23 mouse cellular contexts compared by ENCODE assay signal in genomic region chr9:67849846-67850245, GRCm38 (mm10). TPM values are rescaled to one million over a fixed set of nuclear protein-coding genes. Genes with fewer than 3 reads are reported as not detected.
DNase-seq lines count a peak whose midpoint lies in the region; ATAC-seq and TF ChIP-seq lines count a peak whose summit lies in the region.
"Had no signal": no experiment of that assay in that cellular context is flagged by ENCODE, and none has a peak within 500 bp of the region (broad histone marks: within the 10 kb centered on the region; RNA-seq: fewer than 3 reads in every experiment).

No protein-coding gene starts in this region.

- no peaks in the 10 kb centered on the region for H3K27me3 ChIP-seq in intestine, embryonic 16.5 days (replicated peaks; ENCODE audit: control insufficient read depth, insufficient read depth, low read length)
- no peaks in the 10 kb centered on the region for H3K27me3 ChIP-seq in liver, embryonic 15.5 days
- H3K27me3 ChIP-seq in stomach, postnatal 0 days (ENCODE audit: control insufficient read depth, insufficient read depth, low read length): no peaks in the 10 kb centered on the region
- no peaks in the 10 kb centered on the region for H3K27me3 ChIP-seq in hindbrain, embryonic 16.5 days (replicated peaks; ENCODE audit: control insufficient read depth, insufficient read depth, low read length)
- H3K27me3 ChIP-seq: embryonic facial prominence, embryonic 12.5 days; forebrain, embryonic 12.5 days; heart, embryonic 13.5 days had no signal

- 67% methylated on average over 3 of the region's 3 CpGs for WGBS in intestine, embryonic 16.5 days
- 84% methylated on average over 3 of the region's 3 CpGs for WGBS in liver, embryonic 15.5 days (ENCODE audit: insufficient replicate concordance)
- 47% methylated on average over 3 of the region's 3 CpGs for WGBS in stomach, postnatal 0 days
- WGBS in hindbrain, embryonic 16.5 days: 95% methylated on average over 3 of the region's 3 CpGs

- peak; percentile 97 for ATAC-seq in intestine, embryonic 16.5 days
- no peak for ATAC-seq in liver, embryonic 15.5 days (ENCODE audit: insufficient read depth)
- peak; percentile 96 for ATAC-seq in stomach, postnatal 0 days (ENCODE audit: low FRiP score, low TSS enrichment)
- no peak for ATAC-seq in hindbrain, embryonic 16.5 days
- ATAC-seq: forebrain, postnatal 0 days had no signal

- DNase-seq in urinary bladder, postnatal 14 days (ENCODE audit: low spot score): peak; percentile 12
- DNase-seq in urinary bladder, postnatal 10 days (ENCODE audit: low spot score): no peak
- peak; percentile 82 for DNase-seq in stomach, postnatal 0 days (ENCODE audit: low spot score)
- no peak for DNase-seq in left cerebral cortex, postnatal 14 days (ENCODE audit: low spot score in 2 of 2)
- DNase-seq in layer of hippocampus, adult 2 months (ENCODE audit: low spot score in 2 of 2): no peak
- DNase-seq: adrenal gland, adult 8-10 months; adrenal gland, postnatal 36 days; cerebellum, adult 2 months; cerebellum, postnatal 10 days; forebrain, postnatal 0 days; gastrocnemius, adult 2 months; gastrocnemius, postnatal 36 days; heart, adult 11 months; heart, postnatal 36 days had no signal

- no peak overlapping the region for H3K4me3 ChIP-seq in intestine, embryonic 16.5 days (ENCODE audit: low read length)
- no peak overlapping the region for H3K4me3 ChIP-seq in liver, embryonic 15.5 days (replicated peaks)
- no peak overlapping the region for H3K4me3 ChIP-seq in stomach, postnatal 0 days (ENCODE audit: low read depth, low read length)
- H3K4me3 ChIP-seq in hindbrain, embryonic 16.5 days (ENCODE audit: low read length): no peak overlapping the region
- no peak overlapping the region for H3K4me3 ChIP-seq in layer of hippocampus, adult 2 months
- H3K4me3 ChIP-seq: embryonic facial prominence, embryonic 12.5 days; forebrain, embryonic 12.5 days; gastrocnemius, adult 2 months; heart, embryonic 13.5 days had no signal

- H3K4me1 ChIP-seq in intestine, embryonic 16.5 days (ENCODE audit: control insufficient read depth, insufficient read depth, low read length): peaks cover 3% of the 10 kb centered on the region
- H3K4me1 ChIP-seq in liver, embryonic 15.5 days (replicated peaks): peaks cover 44% of the 10 kb centered on the region
- H3K4me1 ChIP-seq in stomach, postnatal 0 days (replicated peaks; ENCODE audit: control insufficient read depth, insufficient read depth): no peaks in the 10 kb centered on the region
- H3K4me1 ChIP-seq in hindbrain, embryonic 16.5 days (ENCODE audit: control insufficient read depth, insufficient read depth, low read depth, low read length): no peaks in the 10 kb centered on the region
- H3K4me1 ChIP-seq: embryonic facial prominence, embryonic 12.5 days; forebrain, embryonic 12.5 days had no signal

- H3K9ac ChIP-seq in intestine, embryonic 16.5 days (ENCODE audit: low read depth, low read length): no peak overlapping the region
- H3K9ac ChIP-seq in liver, embryonic 15.5 days: no peak overlapping the region
- H3K9ac ChIP-seq in stomach, postnatal 0 days (ENCODE audit: low read length): no peak overlapping the region
- H3K9ac ChIP-seq in hindbrain, embryonic 16.5 days (ENCODE audit: low read depth, low read length): no peak overlapping the region
- H3K9ac ChIP-seq: embryonic facial prominence, embryonic 12.5 days; forebrain, embryonic 12.5 days; forebrain, postnatal 0 days; heart, embryonic 13.5 days had no signal

- TF ChIP-seq EP300 in stomach, postnatal 0 days (optimal IDR thresholded peaks at IDR 0.05): no peak

- no peak for TF ChIP-seq CTCF in stomach, postnatal 0 days (IDR thresholded peaks at IDR 0.05; ENCODE audit: low read depth)
- TF ChIP-seq CTCF in layer of hippocampus, adult 2 months (conservative IDR thresholded peaks at IDR 0.05): no peak

- intact Hi-C loops in left cerebral cortex, postnatal 14 days (cut with DNase I): no loop called here

- H3K27ac ChIP-seq in intestine, embryonic 16.5 days (ENCODE audit: low read length): no peak overlapping the region
- 0 out of 2 replicates have a peak overlapping the region, but pooled peaks have one; percentile 25 for H3K27ac ChIP-seq in liver, embryonic 15.5 days (replicated peaks)
- H3K27ac ChIP-seq in stomach, postnatal 0 days (replicated peaks): peak overlapping the region; percentile 77
- no peak overlapping the region for H3K27ac ChIP-seq in hindbrain, embryonic 16.5 days (ENCODE audit: low read depth, low read length)
- no peak overlapping the region for H3K27ac ChIP-seq in layer of hippocampus, adult 2 months
- H3K27ac ChIP-seq: embryonic facial prominence, embryonic 12.5 days; forebrain, embryonic 12.5 days; gastrocnemius, adult 2 months; heart, embryonic 13.5 days had no signal

- no peaks in the 10 kb centered on the region for H3K36me3 ChIP-seq in intestine, embryonic 16.5 days (ENCODE audit: control insufficient read depth, insufficient read depth, low read length)
- H3K36me3 ChIP-seq in liver, embryonic 15.5 days (replicated peaks): peaks cover 8% of the 10 kb centered on the region
- 0 out of 2 replicates have a peak, but pooled peaks cover 2% of the 10 kb centered on the region for H3K36me3 ChIP-seq in stomach, postnatal 0 days (ENCODE audit: control insufficient read depth, insufficient read depth, low read length)
- H3K36me3 ChIP-seq in hindbrain, embryonic 16.5 days (ENCODE audit: control insufficient read depth, insufficient read depth, low read length): peaks cover 2% of the 10 kb centered on the region; the same call in 1 of the 2 replicates
- H3K36me3 ChIP-seq: embryonic facial prominence, embryonic 12.5 days; forebrain, embryonic 12.5 days had no signal

- H3K9me3 ChIP-seq in intestine, embryonic 16.5 days (ENCODE audit: control insufficient read depth, low read length): no peaks in the 10 kb centered on the region
- no peaks in the 10 kb centered on the region for H3K9me3 ChIP-seq in liver, embryonic 15.5 days (replicated peaks)
- no peaks in the 10 kb centered on the region for H3K9me3 ChIP-seq in stomach, postnatal 0 days (ENCODE audit: control insufficient read depth, low read length)
- no peaks in the 10 kb centered on the region for H3K9me3 ChIP-seq in hindbrain, embryonic 16.5 days (ENCODE audit: control insufficient read depth, low read length)
- H3K9me3 ChIP-seq: embryonic facial prominence, embryonic 12.5 days; forebrain, embryonic 12.5 days; heart, embryonic 13.5 days had no signal

- H3K4me2 ChIP-seq in intestine, embryonic 16.5 days (ENCODE audit: low read depth, low read length): no peak overlapping the region
- H3K4me2 ChIP-seq in liver, embryonic 15.5 days: no peak overlapping the region
- no peak overlapping the region for H3K4me2 ChIP-seq in stomach, postnatal 0 days (replicated peaks; ENCODE audit: low read depth)
- no peak overlapping the region for H3K4me2 ChIP-seq in hindbrain, embryonic 16.5 days (ENCODE audit: low read length)
- H3K4me2 ChIP-seq: embryonic facial prominence, embryonic 12.5 days; forebrain, embryonic 12.5 days; heart, embryonic 13.5 days had no signal

RNA-seq across cellular contexts. Expression of gene Vps13c, which starts 9.7 kb away (rescaled TPM):
- polyA plus RNA-seq in intestine, embryonic 16.5 days (2015; fragmentation: Nextera tagmentation; extraction: Ambion mirVana): 4.2 and 4.5 TPM in 2 replicates
- polyA plus RNA-seq in liver, embryonic 15.5 days (2015; fragmentation: Nextera tagmentation; extraction: Ambion mirVana): 4.3 and 4.4 TPM in 2 replicates
- polyA plus RNA-seq in stomach, postnatal 0 days (2015; fragmentation: Nextera tagmentation; extraction: Ambion mirVana): 3.8 and 4.5 TPM in 2 replicates
- total RNA-seq in left cerebral cortex, postnatal 14 days (2021): 10 to 100 TPM; 62.3 to 66.2 TPM
- 8.1 and 9.3 TPM in 2 replicates for polyA plus RNA-seq in hindbrain, embryonic 16.5 days (2015; fragmentation: Nextera tagmentation; extraction: Ambion mirVana)
- total RNA-seq in layer of hippocampus, adult 2 months (2021): 100 to 1,000 TPM; 113 to 121 TPM

RNA-seq across cellular contexts. Expression of gene C2cd4a, which starts 17.7 kb away (rescaled TPM):
- polyA plus RNA-seq in intestine, embryonic 16.5 days (2015; fragmentation: Nextera tagmentation; extraction: Ambion mirVana): 0.24 and 0.54 TPM in 2 replicates
- polyA plus RNA-seq in liver, embryonic 15.5 days (2015; fragmentation: Nextera tagmentation; extraction: Ambion mirVana): 0.74 and 1.2 TPM in 2 replicates
- 2.8 and 3.6 TPM in 2 replicates for polyA plus RNA-seq in stomach, postnatal 0 days (2015; fragmentation: Nextera tagmentation; extraction: Ambion mirVana)
- total RNA-seq in left cerebral cortex, postnatal 14 days (2021): under 1 TPM in 1 of 2 experiments, not detected in 1; 0.59 TPM
- 0.32 and 0.46 TPM in 2 replicates for polyA plus RNA-seq in hindbrain, embryonic 16.5 days (2015; fragmentation: Nextera tagmentation; extraction: Ambion mirVana)
- total RNA-seq in layer of hippocampus, adult 2 months (2021): 1 to 10 TPM; 3.1 to 3.8 TPM
- total RNA-seq: adrenal gland, postnatal 36 days; ES-E14; gastrocnemius, adult 2 months; heart, postnatal 36 days had no signal
- polyA plus RNA-seq: forebrain, embryonic 12.5 days; heart, postnatal 0 days; hindbrain, embryonic 11.5 days had no signal

Comparison
In these comparisons a context has a peak if more than half of its experiments do, and no peak if none do; other contexts are left out.
1. DNase-seq: peak in urinary bladder, postnatal 14 days (single experiment) and stomach, postnatal 0 days (single experiment); none in urinary bladder, postnatal 10 days (single experiment), left cerebral cortex, postnatal 14 days (0 of 2) and layer of hippocampus, adult 2 months (0 of 2).
2. ATAC-seq: peak in intestine, embryonic 16.5 days (single experiment) and stomach, postnatal 0 days (single experiment); none in liver, embryonic 15.5 days (single experiment) and hindbrain, embryonic 16.5 days (single experiment).
3. H3K27ac ChIP-seq: peak in liver, embryonic 15.5 days (single experiment) and stomach, postnatal 0 days (single experiment); none in intestine, embryonic 16.5 days (single experiment), hindbrain, embryonic 16.5 days (single experiment) and layer of hippocampus, adult 2 months (single experiment).